Mouse (Mus musculus): ENCODE data around the gene Ano9.

GRCm38 (mm10) chr7:141123517-141123856 is 5.9 kb upstream of the Ano9 start:
- TF ChIP-seq CTCF (conservative IDR thresholded peaks at IDR 0.05; ENCODE audit: low read length): no peak
- TF ChIP-seq POU5F1 (IDR thresholded peaks at IDR 0.05; ENCODE audit: borderline replicate concordance, low read length): no peak
